ENCODE assay signal across 25 mouse cellular contexts in the genomic region with DNA sequence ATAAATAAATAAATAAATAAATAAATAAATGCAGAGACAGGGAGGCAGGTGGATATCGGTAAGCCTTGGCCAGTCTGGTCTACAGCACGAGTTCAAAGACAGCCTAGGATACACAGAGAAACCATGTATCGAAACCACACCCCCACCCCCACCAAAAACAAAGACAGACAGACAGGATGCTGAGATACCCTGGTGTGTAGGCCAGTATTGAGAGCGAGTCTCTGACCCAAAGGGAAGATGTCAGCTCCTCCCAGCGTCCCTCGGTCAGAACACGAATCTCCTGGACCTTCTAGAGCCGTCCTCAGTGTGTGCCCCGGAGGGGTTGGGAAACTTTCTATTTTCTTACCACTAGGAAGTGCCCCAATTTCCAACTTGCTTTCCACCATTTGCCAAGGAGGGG. TPM values are rescaled to one million over a fixed set of nuclear protein-coding genes. Genes with fewer than 3 reads are reported as not detected.
DNase-seq lines count a peak whose midpoint lies in the region; ATAC-seq and TF ChIP-seq lines count a peak whose summit lies in the region.
"Had no signal": no experiment of that assay in that cellular context is flagged by ENCODE, and none has a peak within 500 bp of the region (broad histone marks: within the 10 kb centered on the region; RNA-seq: fewer than 3 reads in every experiment).

No protein-coding gene starts in this region.

- peak; percentile 75 for DNase-seq in midbrain, embryonic 11.5 days (ENCODE audit: low spot score, missing footprints)
- no peak for DNase-seq in midbrain, embryonic 14.5 days
- DNase-seq in CD4-positive helper T cell, adult 2 months (ENCODE audit: low read depth, low spot score), result peak; percentile 20
- no peak for DNase-seq in thymus, postnatal 25 days
- DNase-seq in urinary bladder, postnatal 25 days (ENCODE audit: low spot score), result no peak
- DNase-seq: adrenal gland, adult 8-10 months; adrenal gland, postnatal 14 days; adrenal gland, postnatal 36 days; cerebellum, adult 11 months; cerebellum, adult 8-10 months; cerebellum, adult 9-11 months; cerebellum, postnatal 36 days; embryo, embryonic 11 days had no signal

- no peaks in the 10 kb centered on the region for H3K27me3 ChIP-seq in midbrain, embryonic 11.5 days (ENCODE audit: control insufficient read depth, insufficient read depth, low read length)
- no peaks in the 10 kb centered on the region for H3K27me3 ChIP-seq in midbrain, embryonic 14.5 days (ENCODE audit: control insufficient read depth, insufficient read depth, low read length)
- H3K27me3 ChIP-seq: CH12.LX; embryonic facial prominence, embryonic 13.5 days; embryonic facial prominence, embryonic 15.5 days; forebrain, embryonic 12.5 days; Patski had no signal

- H3K4me1 ChIP-seq in midbrain, embryonic 11.5 days (ENCODE audit: control insufficient read depth, insufficient read depth, low read length), result no peaks in the 10 kb centered on the region
- no peaks in the 10 kb centered on the region for H3K4me1 ChIP-seq in midbrain, embryonic 14.5 days (ENCODE audit: control insufficient read depth, insufficient read depth, low read length)
- peaks cover 7% of the 10 kb centered on the region for H3K4me1 ChIP-seq in bone marrow, adult 2 months (ENCODE audit: control insufficient read depth, insufficient read depth, low read length)
- H3K4me1 ChIP-seq: embryonic facial prominence, embryonic 15.5 days; forebrain, embryonic 12.5 days had no signal

- H3K36me3 ChIP-seq in midbrain, embryonic 11.5 days (ENCODE audit: control insufficient read depth, insufficient read depth, low read length), result no peaks in the 10 kb centered on the region
- H3K36me3 ChIP-seq in midbrain, embryonic 14.5 days (ENCODE audit: control insufficient read depth, insufficient read depth, low read length), result no peaks in the 10 kb centered on the region
- H3K36me3 ChIP-seq: forebrain, embryonic 12.5 days had no signal

- H3K9ac ChIP-seq in midbrain, embryonic 11.5 days (ENCODE audit: low read length), result no peak overlapping the region
- H3K9ac ChIP-seq in midbrain, embryonic 14.5 days (replicated peaks; ENCODE audit: low read length), result no peak overlapping the region
- H3K9ac ChIP-seq: embryonic facial prominence, embryonic 13.5 days; embryonic facial prominence, embryonic 15.5 days; forebrain, embryonic 12.5 days had no signal

- ATAC-seq in midbrain, embryonic 11.5 days (ENCODE audit: low FRiP score), result no peak
- no peak for ATAC-seq in midbrain, embryonic 14.5 days (ENCODE audit: low FRiP score, low TSS enrichment)
- ATAC-seq: activated CD4-positive, CD25-positive, alpha-beta regulatory T cell, adult 4 months; forebrain, embryonic 14.5 days; forebrain, embryonic 16.5 days; Patski had no signal

- H3K27ac ChIP-seq in midbrain, embryonic 11.5 days (ENCODE audit: low read depth, low read length), result no peak overlapping the region
- no peak overlapping the region for H3K27ac ChIP-seq in midbrain, embryonic 14.5 days (replicated peaks; ENCODE audit: low read depth, low read length)
- 0 out of 2 replicates have a peak overlapping the region, but pooled peaks have one; percentile 1 for H3K27ac ChIP-seq in bone marrow, adult 2 months (ENCODE audit: control insufficient read depth, insufficient read depth, low read depth, low read length, poor library complexity)
- H3K27ac ChIP-seq: embryonic facial prominence, embryonic 13.5 days; embryonic facial prominence, embryonic 15.5 days; forebrain, embryonic 10.5 days; forebrain, embryonic 12.5 days had no signal

- no peak for TF ChIP-seq POLR2A in bone marrow, adult 2 months (IDR thresholded peaks at IDR 0.05; ENCODE audit: borderline replicate concordance, control insufficient read depth, low read depth, low read length)

- no peak for TF ChIP-seq CTCF in bone marrow, adult 2 months (IDR thresholded peaks at IDR 0.05; ENCODE audit: control insufficient read depth, insufficient read depth, low read length)

- WGBS in midbrain, embryonic 11.5 days, result 89% methylated on average over 9 of the region's 9 CpGs
- 85% methylated on average over 9 of the region's 9 CpGs for WGBS in midbrain, embryonic 14.5 days
- 73% methylated on average over 9 of the region's 9 CpGs for WGBS in bone marrow, adult 2 months

- H3K9me3 ChIP-seq in midbrain, embryonic 11.5 days (ENCODE audit: control insufficient read depth, low read length), result no peaks in the 10 kb centered on the region
- no peaks in the 10 kb centered on the region for H3K9me3 ChIP-seq in midbrain, embryonic 14.5 days (ENCODE audit: control insufficient read depth, low read length)
- H3K9me3 ChIP-seq: embryonic facial prominence, embryonic 13.5 days; embryonic facial prominence, embryonic 15.5 days; forebrain, embryonic 10.5 days; forebrain, embryonic 12.5 days; G1E had no signal

- H3K4me3 ChIP-seq in midbrain, embryonic 11.5 days (ENCODE audit: low read depth, low read length), result no peak overlapping the region
- H3K4me3 ChIP-seq in midbrain, embryonic 14.5 days (replicated peaks; ENCODE audit: low read depth, low read length), result no peak overlapping the region
- H3K4me3 ChIP-seq in bone marrow, adult 2 months (replicated peaks; ENCODE audit: control insufficient read depth, low read depth, low read length), result no peak overlapping the region
- H3K4me3 ChIP-seq: embryonic facial prominence, embryonic 13.5 days; embryonic facial prominence, embryonic 15.5 days; erythroblast, embryonic 14.5 days; forebrain, embryonic 10.5 days; forebrain, embryonic 12.5 days had no signal

- H3K4me2 ChIP-seq in midbrain, embryonic 11.5 days, result no peak overlapping the region
- H3K4me2 ChIP-seq in midbrain, embryonic 14.5 days (ENCODE audit: low read length), result no peak overlapping the region
- H3K4me2 ChIP-seq: embryonic facial prominence, embryonic 13.5 days; embryonic facial prominence, embryonic 15.5 days; forebrain, embryonic 12.5 days had no signal

RNA-seq across cellular contexts. Expression of a gene that starts 42.5 kb away (rescaled TPM):
- 22.2 and 25.2 TPM in 2 replicates for polyA plus RNA-seq in midbrain, embryonic 11.5 days (2014; fragmentation: Nextera tagmentation; extraction: Ambion mirVana)
- polyA plus RNA-seq in midbrain, embryonic 14.5 days (2014; fragmentation: Nextera tagmentation; extraction: Ambion mirVana), result 18.8 and 22.0 TPM in 2 replicates
- polyA plus RNA-seq in bone marrow, adult 2 months (2011; ENCODE audit: insufficient read depth, insufficient read length, low replicate concordance, missing spikeins), result 36.1 and 79.3 TPM in 2 replicates

Comparison
In these comparisons a context has a peak if more than half of its experiments do, and no peak if none do; other contexts are left out.
1. DNase-seq: peak in midbrain, embryonic 11.5 days (single experiment) and CD4-positive helper T cell, adult 2 months (single experiment); none in midbrain, embryonic 14.5 days (single experiment), thymus, postnatal 25 days (single experiment) and urinary bladder, postnatal 25 days (single experiment).